Mouse (Mus musculus): ENCODE measurements around the gene Ell2. TPM values are rescaled to one million over a fixed set of nuclear protein-coding genes. Genes with fewer than 3 reads are reported as not detected.
A peak's percentile ranks its signal among the peaks of the same experiment; 100 is the strongest.

Ell2 gene
- polyA plus RNA-seq, 1 experiment from 2014 or later: 4.3 TPM

DNA sequence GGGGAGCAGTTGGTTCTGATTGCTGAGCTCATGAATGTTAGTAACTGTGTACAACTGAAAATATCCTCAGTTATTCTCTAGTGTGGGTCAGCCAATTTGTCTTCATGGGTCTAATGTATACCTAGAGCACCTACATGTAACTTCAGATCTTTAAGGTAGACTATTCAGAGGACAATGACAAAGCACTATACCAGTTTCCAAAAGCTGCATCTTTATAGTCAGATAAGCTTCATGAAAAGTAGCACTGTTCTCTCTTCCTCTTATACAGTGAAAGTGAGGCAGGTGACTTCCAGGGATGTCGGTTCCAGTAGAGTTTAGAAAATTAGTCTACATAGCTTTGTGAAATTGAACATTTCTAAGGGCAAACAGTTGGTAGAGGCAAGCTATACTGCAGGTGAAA, 21.4 kb downstream of the Ell2 start:
- no peak for ATAC-seq
- Histone ChIP-seq H3K27ac (ENCODE audit: low read length) (no peak overlapping the region), H3K9me3 (ENCODE audit: control insufficient read depth, low read length) (no peaks in the 10 kb centered on the region), H3K4me2 (ENCODE audit: low read depth, low read length) (no peak overlapping the region), H3K4me3 (ENCODE audit: low read length) (no peak overlapping the region), H3K27me3 (replicated peaks; ENCODE audit: control insufficient read depth, insufficient read depth, low read length) (no peaks in the 10 kb centered on the region), H3K4me1 (ENCODE audit: control insufficient read depth, insufficient read depth, low read length) (0 out of 2 replicates have a peak, but pooled peaks cover 4% of the 10 kb centered on the region), H3K36me3 (ENCODE audit: control insufficient read depth, insufficient read depth, low read length) (no peaks in the 10 kb centered on the region), H3K9ac (ENCODE audit: low read depth, low read length) (no peak overlapping the region)
- 95% methylated on average over 1 of the region's 1 CpGs for WGBS

DNA sequence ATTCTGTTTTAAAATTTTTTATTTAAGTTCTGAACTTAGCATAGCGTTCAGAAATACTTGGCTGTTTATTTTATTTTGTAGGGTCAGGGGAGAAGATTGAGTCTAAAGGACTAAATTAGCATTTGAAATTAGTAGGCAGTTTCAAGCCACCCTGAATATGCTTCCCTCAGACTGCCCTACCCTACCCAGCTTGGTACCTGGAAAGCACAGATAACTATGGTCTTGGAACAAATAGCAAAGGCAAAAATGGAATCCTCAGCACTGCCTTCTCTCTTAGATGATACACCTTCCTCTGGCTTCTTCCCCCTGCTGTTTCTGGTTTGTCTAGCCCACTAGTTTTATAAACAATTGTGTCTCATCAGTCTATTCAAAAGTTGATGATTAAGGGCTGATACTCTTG, 23.3 kb downstream of the Ell2 start:
- 87% methylated on average over 1 of the region's 1 CpGs for WGBS
- Histone ChIP-seq H3K9me3 (ENCODE audit: control insufficient read depth, low read length) (no peaks in the 10 kb centered on the region), H3K27ac (ENCODE audit: low read length) (no peak overlapping the region), H3K4me2 (ENCODE audit: low read depth, low read length) (no peak overlapping the region), H3K9ac (ENCODE audit: low read depth, low read length) (no peak overlapping the region), H3K4me3 (ENCODE audit: low read length) (no peak overlapping the region), H3K36me3 (ENCODE audit: control insufficient read depth, insufficient read depth, low read length) (no peaks in the 10 kb centered on the region), H3K4me1 (ENCODE audit: control insufficient read depth, insufficient read depth, low read length) (0 out of 2 replicates have a peak, but pooled peaks cover 4% of the 10 kb centered on the region), H3K27me3 (replicated peaks; ENCODE audit: control insufficient read depth, insufficient read depth, low read length) (no peaks in the 10 kb centered on the region)
- no peak for ATAC-seq

DNA sequence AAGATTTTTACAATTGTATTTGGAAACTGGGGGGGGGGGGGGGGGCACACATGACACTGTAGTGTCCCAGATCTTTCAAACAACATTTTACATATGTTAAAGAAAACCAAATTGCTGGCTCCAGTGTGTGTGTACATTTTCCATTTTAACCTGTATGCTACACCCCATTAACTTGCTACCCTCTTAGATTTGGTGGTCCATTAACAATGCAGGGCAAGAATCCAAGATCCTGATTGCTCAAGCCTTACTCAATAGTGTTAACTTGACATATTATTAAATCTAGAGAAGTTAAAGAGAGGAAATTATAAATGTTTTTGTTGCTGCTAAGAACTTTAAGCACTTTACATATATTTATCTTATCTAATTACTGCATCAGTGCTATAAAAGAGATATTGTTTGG, 24.2 kb downstream of the Ell2 start:
- Histone ChIP-seq H3K36me3 (ENCODE audit: control insufficient read depth, insufficient read depth, low read length) (no peaks in the 10 kb centered on the region), H3K4me1 (ENCODE audit: control insufficient read depth, insufficient read depth, low read length) (0 out of 2 replicates have a peak, but pooled peaks cover 4% of the 10 kb centered on the region), H3K9me3 (ENCODE audit: control insufficient read depth, low read length) (no peaks in the 10 kb centered on the region), H3K27me3 (replicated peaks; ENCODE audit: control insufficient read depth, insufficient read depth, low read length) (no peaks in the 10 kb centered on the region), H3K9ac (ENCODE audit: low read depth, low read length) (no peak overlapping the region), H3K4me2 (ENCODE audit: low read depth, low read length) (no peak overlapping the region), H3K4me3 (ENCODE audit: low read length) (no peak overlapping the region), H3K27ac (ENCODE audit: low read length) (no peak overlapping the region)
- no peak for ATAC-seq

DNA sequence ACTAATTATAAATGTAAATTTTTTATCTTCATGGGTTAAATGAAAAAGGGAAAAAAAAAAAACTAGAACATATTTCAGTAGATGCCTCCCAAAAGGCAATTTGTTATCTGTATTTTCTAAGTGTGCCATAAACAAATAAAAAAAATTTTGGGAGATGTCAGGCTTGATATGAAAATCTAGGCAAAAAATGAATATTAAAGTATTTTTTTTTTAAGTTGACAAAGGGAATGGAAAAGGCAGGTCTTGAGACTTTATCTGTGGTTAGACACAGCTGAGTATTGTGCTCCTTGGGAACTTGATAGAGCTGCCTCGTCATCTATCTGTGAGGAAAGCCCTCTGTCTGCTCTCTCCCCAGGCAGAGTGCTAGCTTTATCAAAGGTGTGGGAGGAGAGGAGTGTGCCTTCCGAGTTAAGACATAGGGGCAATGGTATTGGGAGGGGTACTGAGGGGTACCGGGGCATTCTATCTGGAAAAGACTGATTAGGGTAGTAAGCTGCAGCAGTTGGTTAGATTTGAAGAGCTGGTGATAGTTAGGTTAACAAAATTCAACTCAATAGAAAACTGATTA, 27.1 kb downstream of the Ell2 start:
- peak; percentile 85 for ATAC-seq
- Histone ChIP-seq H3K4me1 (ENCODE audit: control insufficient read depth, insufficient read depth, low read length) (no peaks in the 10 kb centered on the region; the same call in 1 of the 2 replicates), H3K4me2 (ENCODE audit: low read depth, low read length) (no peak overlapping the region), H3K4me3 (ENCODE audit: low read length) (no peak overlapping the region), H3K9ac (ENCODE audit: low read depth, low read length) (no peak overlapping the region), H3K27me3 (replicated peaks; ENCODE audit: control insufficient read depth, insufficient read depth, low read length) (no peaks in the 10 kb centered on the region), H3K27ac (ENCODE audit: low read length) (no peak overlapping the region), H3K9me3 (ENCODE audit: control insufficient read depth, low read length) (no peaks in the 10 kb centered on the region), H3K36me3 (ENCODE audit: control insufficient read depth, insufficient read depth, low read length) (no peaks in the 10 kb centered on the region)
- WGBS: 74% methylated on average over 3 of the region's 3 CpGs

DNA sequence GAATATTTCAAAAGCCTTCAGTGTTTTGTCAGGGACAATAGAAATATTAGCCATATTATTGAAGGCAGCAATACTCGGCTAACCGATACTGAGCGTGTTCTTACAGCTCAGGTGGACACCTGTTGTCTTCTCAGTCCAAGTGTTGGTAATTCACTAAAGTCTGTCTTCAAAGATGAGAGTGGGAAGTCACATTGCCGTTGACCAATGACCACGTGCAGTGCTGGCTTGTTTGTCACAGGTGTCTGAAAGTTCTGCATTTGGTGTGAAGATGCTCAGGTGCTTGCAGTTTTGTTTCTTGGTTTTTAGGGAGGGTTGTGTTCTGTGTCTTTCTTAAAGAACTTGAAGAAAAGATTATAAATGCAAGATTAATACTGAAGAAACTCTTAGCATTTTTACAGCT, 27.7 kb downstream of the Ell2 start:
- no peak overlapping the region for H3K4me2 ChIP-seq (ENCODE audit: low read depth, low read length)
- no peak for ATAC-seq
- peaks cover 3% of the 10 kb centered on the region for H3K4me1 ChIP-seq (ENCODE audit: control insufficient read depth, insufficient read depth, low read length)
- H3K27me3 ChIP-seq (replicated peaks; ENCODE audit: control insufficient read depth, insufficient read depth, low read length): no peaks in the 10 kb centered on the region
- no peaks in the 10 kb centered on the region for H3K36me3 ChIP-seq (ENCODE audit: control insufficient read depth, insufficient read depth, low read length)
- H3K9ac ChIP-seq (ENCODE audit: low read depth, low read length): no peak overlapping the region
- H3K27ac ChIP-seq (ENCODE audit: low read length): no peak overlapping the region
- H3K9me3 ChIP-seq (ENCODE audit: control insufficient read depth, low read length): no peaks in the 10 kb centered on the region
- 86% methylated on average over 5 of the region's 5 CpGs for WGBS
- no peak overlapping the region for H3K4me3 ChIP-seq (ENCODE audit: low read length)

DNA sequence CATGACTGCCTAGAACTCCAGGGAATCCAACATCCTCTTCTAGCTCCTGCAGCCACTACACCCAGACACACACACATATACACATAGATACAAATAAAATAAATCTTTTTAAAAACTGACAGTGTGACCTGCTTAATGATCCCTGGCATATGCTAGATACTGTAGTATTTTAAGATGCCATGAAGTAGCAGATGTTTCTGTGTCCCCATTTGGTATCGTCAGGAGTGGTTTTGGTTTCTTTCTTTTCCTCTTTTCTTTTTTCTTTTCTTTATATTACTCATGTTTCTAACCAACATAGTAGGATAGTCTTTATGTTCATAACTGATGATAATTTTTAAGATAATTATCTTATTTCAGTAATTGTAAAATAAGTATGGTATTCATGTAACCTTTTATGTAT, 29.0 kb downstream of the Ell2 start:
- no peak overlapping the region for H3K9ac ChIP-seq (ENCODE audit: low read depth, low read length)
- H3K9me3 ChIP-seq (ENCODE audit: control insufficient read depth, low read length): no peaks in the 10 kb centered on the region
- H3K36me3 ChIP-seq (ENCODE audit: control insufficient read depth, insufficient read depth, low read length): no peaks in the 10 kb centered on the region
- no peak overlapping the region for H3K4me2 ChIP-seq (ENCODE audit: low read depth, low read length)
- peaks cover 9% of the 10 kb centered on the region for H3K4me1 ChIP-seq (ENCODE audit: control insufficient read depth, insufficient read depth, low read length)
- H3K27me3 ChIP-seq (replicated peaks; ENCODE audit: control insufficient read depth, insufficient read depth, low read length): no peaks in the 10 kb centered on the region
- 93% methylated on average over 1 of the region's 1 CpGs for WGBS
- H3K27ac ChIP-seq (ENCODE audit: low read length): no peak overlapping the region
- ATAC-seq: no peak
- H3K4me3 ChIP-seq (ENCODE audit: low read length): no peak overlapping the region

DNA sequence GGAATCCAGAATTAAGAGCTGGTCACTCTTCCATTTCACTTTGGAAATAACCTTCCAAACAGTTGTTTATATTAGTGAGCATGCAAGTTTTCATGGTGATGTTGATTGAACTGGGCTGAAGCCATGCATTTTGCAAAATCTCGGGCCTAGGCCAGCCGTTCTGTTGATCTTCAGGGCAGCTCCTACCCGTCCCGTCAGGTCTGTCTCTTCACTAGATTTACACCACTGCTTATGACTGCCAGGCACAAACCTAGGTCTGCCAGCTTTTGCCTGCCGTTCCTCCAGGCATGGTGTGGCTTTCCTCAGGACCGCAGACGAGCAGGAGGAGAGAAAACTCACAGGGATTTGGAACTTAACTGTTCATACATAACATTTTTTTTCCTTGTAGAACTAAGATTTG, 31.4 kb downstream of the Ell2 start:
- Histone ChIP-seq H3K4me3 (ENCODE audit: low read length) (no peak overlapping the region), H3K9me3 (ENCODE audit: control insufficient read depth, low read length) (no peaks in the 10 kb centered on the region), H3K4me1 (ENCODE audit: control insufficient read depth, insufficient read depth, low read length) (peaks cover 9% of the 10 kb centered on the region), H3K9ac (ENCODE audit: low read depth, low read length) (no peak overlapping the region), H3K27ac (ENCODE audit: low read length) (no peak overlapping the region), H3K4me2 (ENCODE audit: low read depth, low read length) (no peak overlapping the region), H3K27me3 (replicated peaks; ENCODE audit: control insufficient read depth, insufficient read depth, low read length) (no peaks in the 10 kb centered on the region), H3K36me3 (ENCODE audit: control insufficient read depth, insufficient read depth, low read length) (no peaks in the 10 kb centered on the region)
- no peak for ATAC-seq
- WGBS: 46% methylated on average over 7 of the region's 7 CpGs

DNA sequence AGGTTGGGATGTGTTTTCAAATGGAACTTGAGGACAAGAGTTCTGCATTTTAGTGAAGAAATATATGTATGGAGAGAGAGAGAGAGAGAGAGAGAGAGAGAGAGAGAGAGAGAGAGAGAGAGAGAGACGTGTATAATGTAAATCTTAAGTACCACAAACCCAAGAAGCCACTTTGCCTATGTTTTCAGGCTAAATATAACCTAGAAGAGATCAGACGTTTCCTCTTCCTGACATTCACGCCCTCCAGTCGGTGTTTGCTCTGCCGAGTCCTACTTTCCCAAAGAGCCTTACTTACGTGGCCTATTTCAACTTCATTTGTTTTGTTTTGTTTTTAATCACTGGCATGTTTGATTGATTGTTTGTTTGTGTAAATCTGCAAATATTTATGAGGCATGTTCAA, 32.0 kb downstream of the Ell2 start:
- Histone ChIP-seq H3K4me3 (ENCODE audit: low read length) (no peak overlapping the region), H3K27me3 (replicated peaks; ENCODE audit: control insufficient read depth, insufficient read depth, low read length) (no peaks in the 10 kb centered on the region), H3K4me2 (ENCODE audit: low read depth, low read length) (no peak overlapping the region), H3K36me3 (ENCODE audit: control insufficient read depth, insufficient read depth, low read length) (no peaks in the 10 kb centered on the region), H3K4me1 (ENCODE audit: control insufficient read depth, insufficient read depth, low read length) (peaks cover 9% of the 10 kb centered on the region), H3K27ac (ENCODE audit: low read length) (no peak overlapping the region), H3K9me3 (ENCODE audit: control insufficient read depth, low read length) (no peaks in the 10 kb centered on the region), H3K9ac (ENCODE audit: low read depth, low read length) (no peak overlapping the region)
- WGBS: 33% methylated on average over 6 of the region's 6 CpGs
- no peak for ATAC-seq

DNA sequence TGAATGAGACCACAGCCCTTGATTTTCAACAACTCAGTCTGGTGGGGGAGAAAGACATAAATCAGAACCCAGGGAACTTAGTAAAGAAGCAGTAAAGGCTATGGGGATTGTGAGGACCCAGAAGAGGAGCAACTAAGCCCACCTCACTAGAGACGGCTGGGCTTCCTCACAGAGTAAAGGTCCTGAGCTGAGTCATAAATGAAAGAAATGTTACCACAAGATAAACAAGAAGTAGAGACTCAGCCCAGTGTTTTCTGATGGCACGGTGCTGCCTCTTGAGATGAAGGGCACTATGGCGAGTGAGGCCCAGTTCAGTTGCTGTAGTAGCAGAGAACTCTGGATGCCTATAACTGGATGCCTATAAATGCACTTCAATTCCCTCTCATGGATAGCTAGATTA, 32.4 kb downstream of the Ell2 start:
- WGBS: 37% methylated on average over 3 of the region's 3 CpGs
- H3K4me1 ChIP-seq (ENCODE audit: control insufficient read depth, insufficient read depth, low read length): peaks cover 9% of the 10 kb centered on the region
- H3K27ac ChIP-seq (ENCODE audit: low read length): no peak overlapping the region
- H3K4me3 ChIP-seq (ENCODE audit: low read length): no peak overlapping the region
- ATAC-seq: peak; percentile 65
- no peak overlapping the region for H3K9ac ChIP-seq (ENCODE audit: low read depth, low read length)
- no peak overlapping the region for H3K4me2 ChIP-seq (ENCODE audit: low read depth, low read length)
- H3K9me3 ChIP-seq (ENCODE audit: control insufficient read depth, low read length): no peaks in the 10 kb centered on the region
- no peaks in the 10 kb centered on the region for H3K36me3 ChIP-seq (ENCODE audit: control insufficient read depth, insufficient read depth, low read length)
- no peaks in the 10 kb centered on the region for H3K27me3 ChIP-seq (replicated peaks; ENCODE audit: control insufficient read depth, insufficient read depth, low read length)

DNA sequence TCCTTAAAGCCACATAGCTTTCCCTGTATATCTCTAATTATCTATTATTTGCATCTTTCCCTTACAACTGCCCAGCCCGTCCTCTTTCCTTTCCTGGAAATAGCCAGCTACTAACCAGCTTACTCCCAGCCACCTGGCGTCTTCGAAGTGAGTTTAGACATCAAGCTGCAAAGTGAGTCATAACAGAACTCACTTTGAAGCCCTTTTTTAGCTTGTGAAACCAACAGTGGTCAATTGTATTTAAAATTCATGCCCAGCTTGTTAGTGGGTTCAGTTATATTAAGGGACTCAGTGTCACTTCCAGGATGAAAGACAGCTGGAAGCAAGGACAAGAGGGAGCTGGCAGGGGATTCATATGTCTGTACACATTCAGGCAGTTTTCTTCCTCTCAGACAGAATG, 33.5 kb downstream of the Ell2 start:
- Histone ChIP-seq H3K4me2 (ENCODE audit: low read depth, low read length) (no peak overlapping the region), H3K27me3 (replicated peaks; ENCODE audit: control insufficient read depth, insufficient read depth, low read length) (no peaks in the 10 kb centered on the region), H3K4me3 (ENCODE audit: low read length) (no peak overlapping the region), H3K4me1 (ENCODE audit: control insufficient read depth, insufficient read depth, low read length) (peaks cover 9% of the 10 kb centered on the region), H3K36me3 (ENCODE audit: control insufficient read depth, insufficient read depth, low read length) (no peaks in the 10 kb centered on the region), H3K27ac (ENCODE audit: low read length) (no peak overlapping the region), H3K9me3 (ENCODE audit: control insufficient read depth, low read length) (no peaks in the 10 kb centered on the region), H3K9ac (ENCODE audit: low read depth, low read length) (no peak overlapping the region)
- ATAC-seq: no peak
- 62% methylated on average over 3 of the region's 3 CpGs for WGBS

Measured in intestine, embryonic 16.5 days (tissue).